Mouse (Mus musculus): ENCODE data around the gene Treml1. TPM values are rescaled to one million over a fixed set of nuclear protein-coding genes. Genes with fewer than 3 reads are reported as not detected.

The Treml1 gene
- 0.07 and 0.12 TPM in 2 replicates for polyA plus RNA-seq (2012; rRNA removed)

DNA sequence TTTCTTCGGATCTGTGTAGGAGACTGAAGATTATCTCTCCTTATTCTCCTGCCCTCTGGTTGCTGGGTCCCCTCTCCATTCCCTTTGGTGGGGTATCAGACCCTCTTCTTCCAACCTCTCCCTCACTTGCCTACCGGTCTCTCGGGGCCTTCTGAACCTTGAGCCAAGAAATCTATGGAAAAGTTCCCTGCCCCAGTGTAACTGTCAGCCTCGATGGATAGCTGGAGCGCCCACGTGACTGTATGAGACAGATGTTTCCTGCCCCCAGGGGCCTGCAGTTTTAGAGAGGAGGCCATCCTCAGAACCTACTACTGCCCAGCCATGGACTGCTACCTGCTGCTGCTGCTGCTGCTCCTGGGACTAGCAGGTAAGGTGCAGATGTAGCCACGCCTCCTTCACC, at the start of gene Treml1:
Gene Treml1 (plus strand): TSS at position 301 of the 400 bp plus-strand sequence.

DNA sequence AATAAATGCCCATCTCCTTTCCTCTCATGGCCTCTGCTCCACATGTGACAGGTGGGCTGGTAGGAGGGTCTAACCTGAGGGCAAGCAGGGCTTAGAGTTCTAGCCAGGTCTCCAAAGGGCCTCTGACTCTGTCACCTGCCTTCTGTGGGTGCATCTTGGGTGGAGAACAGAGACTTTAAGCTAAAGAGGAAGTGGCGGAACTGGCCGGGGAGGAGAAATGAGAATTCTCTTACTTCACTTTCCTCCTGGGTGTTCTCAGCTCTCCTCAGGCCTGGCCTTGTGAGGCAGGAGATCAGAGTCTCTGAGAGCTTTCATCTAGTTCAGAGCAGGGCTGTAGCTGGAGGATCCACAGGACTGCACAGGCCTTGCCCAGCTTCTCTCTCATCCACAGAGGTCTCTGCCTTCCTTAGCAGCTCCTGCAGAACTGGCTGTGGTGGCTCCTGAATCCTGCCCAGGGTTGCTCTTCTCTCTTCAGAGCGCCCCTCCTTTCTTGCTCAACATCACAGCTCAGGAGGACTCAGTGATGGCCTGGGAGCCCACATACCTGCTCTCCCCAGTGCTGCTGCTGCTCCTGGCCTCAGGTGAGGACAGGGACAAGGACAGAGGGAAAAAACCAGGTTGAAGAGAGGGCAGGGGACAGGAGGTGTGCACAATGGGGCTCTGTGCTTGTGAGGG, 43.7 kb upstream of the Treml1 start, which contains the start of gene B430306N03Rik:
Gene B430306N03Rik (plus strand): TSS at position 237 of the 675 bp plus-strand sequence.

DNA sequence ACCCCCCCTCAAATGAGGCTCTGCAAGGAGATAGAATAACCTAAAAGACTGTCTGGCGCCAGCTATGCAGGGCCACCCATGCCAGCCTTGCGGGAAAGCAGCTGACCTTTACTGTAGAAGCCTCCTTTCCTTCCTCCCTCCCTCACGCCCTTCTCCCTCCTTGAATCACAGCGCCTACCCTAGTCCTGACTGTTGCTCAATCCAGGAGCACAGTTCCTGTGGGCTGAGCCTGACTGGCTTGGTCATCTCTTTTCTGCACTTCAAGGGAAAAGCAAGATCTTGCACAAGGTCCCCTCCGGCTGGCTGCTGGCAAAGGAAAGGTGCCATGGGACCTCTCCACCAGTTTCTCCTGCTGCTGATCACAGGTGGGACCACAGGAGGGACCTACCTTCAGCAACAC, 13.5 kb upstream of the Treml1 start, which contains the start of gene Trem2:
Gene Trem2 (plus strand): TSS at position 171 of the 400 bp plus-strand sequence.

DNA sequence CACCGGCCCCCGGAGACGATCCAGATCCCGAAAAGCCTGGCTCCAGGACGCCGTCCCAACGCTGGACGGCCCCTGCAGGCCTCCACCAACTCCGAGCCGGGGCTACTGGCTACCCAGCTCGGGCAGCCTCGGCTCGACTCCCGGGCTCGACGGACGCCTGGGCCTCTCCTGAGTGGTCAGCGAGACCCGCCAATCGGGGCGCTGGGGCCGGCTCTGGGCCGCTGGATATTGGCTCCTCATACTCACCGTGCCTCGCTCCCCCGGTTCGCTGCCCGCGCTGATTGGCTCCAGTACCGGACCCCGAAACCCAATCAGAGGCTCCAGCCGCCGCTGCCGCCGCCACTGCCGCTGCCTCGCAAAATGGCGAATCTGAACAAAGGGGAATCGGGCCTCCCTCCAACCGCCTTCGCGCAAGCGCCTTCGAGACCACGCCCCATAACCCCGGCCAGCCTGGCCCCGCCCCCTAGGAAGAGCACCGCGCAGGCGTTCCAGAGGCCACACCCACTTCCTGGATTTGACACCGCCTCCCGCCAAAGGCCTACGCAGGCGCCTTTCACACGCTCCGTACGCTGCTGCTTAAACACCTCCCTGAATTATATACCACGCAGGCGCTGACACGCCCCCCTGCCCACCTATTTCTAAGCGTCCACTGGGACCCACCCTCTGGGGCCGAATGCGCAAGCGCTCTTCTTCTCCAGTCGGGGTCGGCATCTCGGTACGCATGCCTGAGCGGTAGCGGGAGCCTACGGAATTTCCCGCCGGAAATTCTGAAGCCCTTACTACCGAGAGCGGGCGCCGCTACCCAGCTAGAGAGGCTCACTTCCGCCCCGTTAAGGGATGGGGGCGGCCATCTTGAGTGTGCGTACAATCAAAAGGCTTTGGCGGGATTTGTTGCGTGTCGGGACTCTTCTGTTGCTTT, 49.9 kb downstream of the Treml1 start, which contains the start of the genes Nfya and Oard1:
Gene Nfya (minus strand): TSS at position 527 of the 919 bp plus-strand sequence.
Gene Oard1 (plus strand): TSS at position 635 of the 919 bp plus-strand sequence.

Other genes starting within 250 kb of the Treml1 start
- not detected in 2 replicates for gene 9830107B12Rik, start 213.6 kb upstream of the Treml1 start, polyA plus RNA-seq (2012; rRNA removed)
- 0.05 TPM in 1 of 2 replicates, not detected in the other for gene A530064D06Rik, start 192.6 kb upstream of the Treml1 start, polyA plus RNA-seq (2012; rRNA removed)
- gene Trem1, start 127.1 kb upstream of the Treml1 start, polyA plus RNA-seq (2012; rRNA removed), result 0.03 TPM in 1 of 2 replicates, not detected in the other
- gene Trem3, start 112.1 kb upstream of the Treml1 start, polyA plus RNA-seq (2012; rRNA removed), result 0.08 and 0.09 TPM in 2 replicates
- gene Treml4, start 95.6 kb upstream of the Treml1 start, polyA plus RNA-seq (2012; rRNA removed), result 0.09 TPM in 1 of 2 replicates, not detected in the other
- 0.10 and 0.13 TPM in 2 replicates for gene Treml2, start 60.4 kb upstream of the Treml1 start, polyA plus RNA-seq (2012; rRNA removed)
- gene B430306N03Rik, start 43.8 kb upstream of the Treml1 start, polyA plus RNA-seq (2012; rRNA removed), result 0.03 and 0.09 TPM in 2 replicates
- 4.7 and 7.9 TPM in 2 replicates for gene Trem2, start 13.5 kb upstream of the Treml1 start, polyA plus RNA-seq (2012; rRNA removed)
- 92.1 and 104 TPM in 2 replicates for gene Nfya, start 50.0 kb downstream of the Treml1 start, polyA plus RNA-seq (2012; rRNA removed)
- 19.0 and 21.8 TPM in 2 replicates for gene Oard1, start 50.1 kb downstream of the Treml1 start, polyA plus RNA-seq (2012; rRNA removed)
- 0.32 and 5.4 TPM in 2 replicates for gene Apobec2, start 73.0 kb downstream of the Treml1 start, polyA plus RNA-seq (2012; rRNA removed)
- gene Tspo2, start 91.6 kb downstream of the Treml1 start, polyA plus RNA-seq (2012; rRNA removed), result 1.4 and 1.6 TPM in 2 replicates
- gene Unc5cl, start 95.0 kb downstream of the Treml1 start, polyA plus RNA-seq (2012; rRNA removed), result 0.15 and 0.17 TPM in 2 replicates